Mouse (Mus musculus) liver, embryonic 14.5 days (tissue): Measurements from ENCODE around the gene Tecpr1.

Experiments used
- CTCF ChIP-seq: IDR thresholded peaks from 2 replicates; pipeline ENCODE4 v1.5.1; 2016; ENCODE audit warnings: antibody characterized with exemption, low read depth, control low read depth
- EP300 ChIP-seq: IDR thresholded peaks from 2 replicates; pipeline ENCODE4 v1.6.1; 2016; ENCODE audit warnings: antibody characterized with exemption, low read depth

DNA sequence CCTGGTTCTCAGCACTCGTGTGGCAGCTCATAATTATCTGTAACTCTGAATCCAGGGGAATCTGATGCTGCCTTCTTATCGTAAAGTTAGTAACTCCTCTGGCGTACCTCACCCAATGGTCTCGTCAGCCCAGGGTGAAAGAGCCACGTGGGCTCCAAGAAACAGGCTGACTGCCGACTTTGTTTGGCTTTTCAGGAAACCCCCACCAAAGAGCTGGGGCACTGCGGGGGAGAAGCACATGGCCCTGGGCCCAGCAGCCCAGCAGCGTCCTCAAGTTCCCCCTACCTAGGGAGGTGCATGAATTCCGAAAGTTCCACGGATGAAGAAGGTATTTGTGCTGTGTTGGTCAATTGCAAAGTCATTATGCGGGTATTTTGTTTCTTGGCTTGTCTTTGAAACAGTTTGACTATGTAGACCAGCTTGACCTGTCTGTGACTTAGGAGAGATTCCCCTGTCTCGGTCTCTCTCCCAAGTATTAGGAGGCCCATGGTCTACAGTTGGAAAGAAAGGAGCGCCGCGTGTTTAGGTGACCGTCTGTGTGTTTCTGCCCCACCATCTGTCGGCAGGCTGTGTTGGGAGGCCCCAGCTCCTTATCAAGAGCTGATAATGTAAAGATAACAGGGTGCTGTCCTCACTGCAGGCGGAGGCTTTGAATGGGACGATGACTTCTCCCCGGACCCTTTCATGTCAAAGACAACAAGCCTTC is 40.7 kb downstream of the Tecpr1 start:
- TF ChIP-seq CTCF (no peak), EP300 (no peak)
